19 mouse cellular contexts compared by ENCODE assay signal in the genomic region with DNA sequence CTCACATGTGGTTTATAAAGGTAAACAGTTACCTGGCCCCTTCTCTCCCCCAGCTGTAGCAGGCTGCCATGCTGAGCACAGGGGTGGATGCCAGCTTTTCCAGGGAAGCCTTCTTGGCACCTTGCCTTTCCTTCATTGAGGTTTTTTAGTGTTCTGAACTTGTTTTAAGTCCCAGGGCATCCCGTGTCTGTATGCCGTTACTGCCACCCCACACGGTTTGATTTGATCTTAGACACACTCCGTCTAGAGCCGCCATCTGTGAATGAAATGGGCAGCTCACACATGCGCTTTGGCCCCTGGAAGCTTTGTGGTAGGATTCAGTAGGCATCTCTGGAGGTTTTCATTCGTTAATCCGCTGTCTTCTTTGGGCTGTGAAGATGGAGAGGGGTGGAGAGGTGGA. TPM values are rescaled to one million over a fixed set of nuclear protein-coding genes. Genes with fewer than 3 reads are reported as not detected.
DNase-seq lines count a peak whose midpoint lies in the region; ATAC-seq and TF ChIP-seq lines count a peak whose summit lies in the region.
"Had no signal": no experiment of that assay in that cellular context is flagged by ENCODE, and none has a peak within 500 bp of the region (broad histone marks: within the 10 kb centered on the region; RNA-seq: fewer than 3 reads in every experiment).

No protein-coding gene starts in this region.

- no peak for ATAC-seq in heart, embryonic 11.5 days (replicated peaks; ENCODE audit: insufficient number of reproducible peaks, low FRiP score, low TSS enrichment)
- ATAC-seq in limb, embryonic 15.5 days (ENCODE audit: insufficient number of reproducible peaks, low FRiP score, low TSS enrichment, low read depth) = 0 out of 2 replicates have a peak, but pooled peaks have one; percentile 55
- ATAC-seq in forebrain, embryonic 13.5 days = no peak
- ATAC-seq: forebrain, embryonic 16.5 days; intestine, embryonic 16.5 days had no signal

- no peak overlapping the region for H3K4me2 ChIP-seq in heart, embryonic 11.5 days
- H3K4me2 ChIP-seq in limb, embryonic 15.5 days = no peak overlapping the region
- no peak overlapping the region for H3K4me2 ChIP-seq in forebrain, embryonic 13.5 days
- H3K4me2 ChIP-seq: embryonic facial prominence, embryonic 12.5 days; heart, embryonic 12.5 days; hindbrain, embryonic 15.5 days had no signal

- H3K36me3 ChIP-seq in heart, embryonic 11.5 days (ENCODE audit: control insufficient read depth, insufficient read depth, low read length) = no peaks in the 10 kb centered on the region
- H3K36me3 ChIP-seq in limb, embryonic 15.5 days = no peaks in the 10 kb centered on the region
- H3K36me3 ChIP-seq in limb, embryonic 10.5 days = no peaks in the 10 kb centered on the region
- H3K36me3 ChIP-seq in forebrain, embryonic 13.5 days (ENCODE audit: poor library complexity, severe bottlenecking) = no peaks in the 10 kb centered on the region
- H3K36me3 ChIP-seq: embryonic facial prominence, embryonic 12.5 days; G1E; heart, embryonic 12.5 days; hindbrain, embryonic 15.5 days had no signal

- H3K9ac ChIP-seq in heart, embryonic 11.5 days (ENCODE audit: low read depth, low read length) = no peak overlapping the region
- H3K9ac ChIP-seq in limb, embryonic 15.5 days = no peak overlapping the region
- no peak overlapping the region for H3K9ac ChIP-seq in forebrain, embryonic 13.5 days
- H3K9ac ChIP-seq: embryonic facial prominence, embryonic 12.5 days; heart, embryonic 12.5 days; hindbrain, embryonic 15.5 days had no signal

- no peak for TF ChIP-seq POLR2A in brain, embryonic 14.5 days (IDR thresholded peaks at IDR 0.05; ENCODE audit: borderline replicate concordance, extremely low read depth, insufficient read depth, insufficient read length, poor library complexity, severe bottlenecking)

- no peak overlapping the region for H3K4me3 ChIP-seq in heart, embryonic 11.5 days (ENCODE audit: low read depth, low read length)
- H3K4me3 ChIP-seq in limb, embryonic 15.5 days = no peak overlapping the region
- H3K4me3 ChIP-seq in limb, embryonic 10.5 days = no peak overlapping the region
- no peak overlapping the region for H3K4me3 ChIP-seq in forebrain, embryonic 13.5 days
- H3K4me3 ChIP-seq: embryonic facial prominence, embryonic 12.5 days; gastrocnemius, adult 2 months; heart, embryonic 12.5 days; hindbrain, embryonic 15.5 days had no signal

- peak; percentile 67 for DNase-seq in heart, adult 11 months
- DNase-seq in limb, embryonic 10.5 days (ENCODE audit: low spot score) = no peak
- DNase-seq in brain, embryonic 14.5 days (ENCODE audit: low read depth) = peak; percentile 36
- DNase-seq: adrenal gland, adult 8-10 months; adrenal gland, postnatal 36 days; cerebellum, adult 2 months; gastrocnemius, adult 2 months; gastrocnemius, postnatal 36 days; heart, adult 18-20 months; heart, postnatal 36 days had no signal

- peaks cover 3% of the 10 kb centered on the region; the same call in 1 of the 2 replicates for H3K27me3 ChIP-seq in heart, embryonic 11.5 days (ENCODE audit: control insufficient read depth, insufficient read depth, low read length)
- no peaks in the 10 kb centered on the region for H3K27me3 ChIP-seq in limb, embryonic 15.5 days
- no peaks in the 10 kb centered on the region for H3K27me3 ChIP-seq in limb, embryonic 10.5 days (ENCODE audit: low read depth, poor library complexity, severe bottlenecking)
- H3K27me3 ChIP-seq in forebrain, embryonic 13.5 days = no peaks in the 10 kb centered on the region
- H3K27me3 ChIP-seq: embryonic facial prominence, embryonic 12.5 days; hindbrain, embryonic 15.5 days had no signal

- H3K4me1 ChIP-seq in heart, embryonic 11.5 days (ENCODE audit: control insufficient read depth, insufficient read depth, low read length) = no peaks in the 10 kb centered on the region
- peaks cover 20% of the 10 kb centered on the region; the same call in 1 of the 2 replicates for H3K4me1 ChIP-seq in limb, embryonic 15.5 days
- peaks cover 19% of the 10 kb centered on the region; the same call in 1 of the 2 replicates for H3K4me1 ChIP-seq in limb, embryonic 10.5 days
- H3K4me1 ChIP-seq in forebrain, embryonic 13.5 days = peaks cover 47% of the 10 kb centered on the region

- no peak overlapping the region for H3K27ac ChIP-seq in heart, embryonic 11.5 days (ENCODE audit: low read depth, low read length)
- H3K27ac ChIP-seq in limb, embryonic 15.5 days = no peak overlapping the region
- no peak overlapping the region for H3K27ac ChIP-seq in limb, embryonic 10.5 days
- H3K27ac ChIP-seq in forebrain, embryonic 13.5 days = no peak overlapping the region
- H3K27ac ChIP-seq: embryonic facial prominence, embryonic 12.5 days; gastrocnemius, adult 2 months; hindbrain, embryonic 15.5 days had no signal

- 85% methylated on average over 8 of the region's 8 CpGs for WGBS in heart, embryonic 11.5 days (ENCODE audit: insufficient replicate concordance)
- WGBS in limb, embryonic 15.5 days = 63% methylated on average over 8 of the region's 8 CpGs
- 83% methylated on average over 8 of the region's 8 CpGs for WGBS in limb, embryonic 10.5 days
- WGBS in forebrain, embryonic 13.5 days = 69% methylated on average over 8 of the region's 8 CpGs

- TF ChIP-seq CTCF in brain, embryonic 14.5 days (IDR thresholded peaks at IDR 0.05; ENCODE audit: borderline replicate concordance, extremely low read depth, insufficient read depth, insufficient read length) = no peak

- H3K9me3 ChIP-seq in heart, embryonic 11.5 days (replicated peaks; ENCODE audit: control insufficient read depth, low read length) = no peaks in the 10 kb centered on the region
- H3K9me3 ChIP-seq in limb, embryonic 15.5 days = no peaks in the 10 kb centered on the region
- no peaks in the 10 kb centered on the region for H3K9me3 ChIP-seq in limb, embryonic 10.5 days (replicated peaks)
- no peaks in the 10 kb centered on the region; the same call in 1 of the 2 replicates for H3K9me3 ChIP-seq in forebrain, embryonic 13.5 days (replicated peaks)
- H3K9me3 ChIP-seq: embryonic facial prominence, embryonic 12.5 days; hindbrain, embryonic 15.5 days had no signal

RNA-seq across cellular contexts. Expression of gene Wasf3, which starts 23.8 kb away (rescaled TPM):
- polyA plus RNA-seq in heart, embryonic 11.5 days (2014; fragmentation: Nextera tagmentation; extraction: Ambion mirVana) = 0.42 and 0.52 TPM in 2 replicates
- 1.6 and 2.6 TPM in 2 replicates for polyA plus RNA-seq in limb, embryonic 15.5 days (2015; fragmentation: Nextera tagmentation; extraction: Ambion mirVana)
- polyA plus RNA-seq in limb, embryonic 10.5 days (2016; fragmentation: Nextera tagmentation; extraction: Ambion mirVana) = 4.1 and 4.8 TPM in 2 replicates
- polyA plus RNA-seq in brain, embryonic 14.5 days (2012; rRNA removed) = 19.8 and 35.7 TPM in 2 replicates
- polyA plus RNA-seq in forebrain, embryonic 13.5 days (2015; fragmentation: Nextera tagmentation; extraction: Ambion mirVana) = 7.3 and 8.9 TPM in 2 replicates
- polyA plus RNA-seq: G1E had no signal
